Mouse (Mus musculus) brown adipose tissue, adult 24 weeks (tissue): Measurements from ENCODE around the gene Gm20695. TPM values are rescaled to one million over a fixed set of nuclear protein-coding genes. Genes with fewer than 3 reads are reported as not detected.

Source experiments
- H3K27ac ChIP-seq: fragments of 200-500 bp; replicated peaks from 2 replicates; pipeline ENCODE4 v1.5.1; 2012; ENCODE audit warnings: low read depth, mild to moderate bottlenecking, low read length
- H3K4me1 ChIP-seq: fragments of 200-500 bp; 2 replicates; pipeline ENCODE4 v1.6.1; 2012; ENCODE audit warnings: low read length, mixed read lengths; ENCODE audit not compliant: control insufficient read depth, insufficient read depth, insufficient read length
- H3K4me3 ChIP-seq: fragments of 200-500 bp; 2 replicates; pipeline ENCODE4 v1.5.1; 2012; ENCODE audit warnings: low read depth, mild to moderate bottlenecking, low read length, moderate library complexity; ENCODE audit not compliant: insufficient read depth
- polyA plus RNA-seq: library from polyadenylated mRNA; stranded (reverse); fragments of >200 nt; gene quantifications from 2 replicates; pipeline ENCODE4 v1.2.4, GENCODE M21; 2012; ENCODE audit not compliant: missing spikeins, insufficient read depth, insufficient read length

Gm20695 gene
- polyA plus RNA-seq, 1 experiment: not detected

DNA sequence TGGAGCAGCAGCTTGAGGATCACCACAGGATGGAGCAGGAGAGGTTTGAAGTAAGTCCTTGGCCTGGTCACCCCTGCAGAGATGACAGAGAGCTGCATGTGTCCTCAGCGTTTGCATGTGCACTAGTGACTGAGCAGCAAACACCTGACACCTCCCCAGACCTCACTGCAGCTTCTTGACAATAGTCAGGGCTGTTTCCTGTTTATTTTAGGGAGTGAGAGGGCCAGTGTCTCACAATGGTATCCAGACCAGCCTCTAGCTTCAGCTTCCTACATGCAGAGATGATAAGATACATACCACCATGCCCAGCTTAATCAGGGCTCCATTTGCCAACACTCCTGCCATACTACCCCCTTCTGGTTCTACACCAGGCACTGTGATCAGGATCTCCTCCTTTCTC lies 44.1 kb downstream of the Gm20695 start:
- H3K4me3 ChIP-seq: no peak overlapping the region
- peaks cover under 1% of the 10 kb centered on the region; the same call in 1 of the 2 replicates for H3K4me1 ChIP-seq
- no peak overlapping the region for H3K27ac ChIP-seq

DNA sequence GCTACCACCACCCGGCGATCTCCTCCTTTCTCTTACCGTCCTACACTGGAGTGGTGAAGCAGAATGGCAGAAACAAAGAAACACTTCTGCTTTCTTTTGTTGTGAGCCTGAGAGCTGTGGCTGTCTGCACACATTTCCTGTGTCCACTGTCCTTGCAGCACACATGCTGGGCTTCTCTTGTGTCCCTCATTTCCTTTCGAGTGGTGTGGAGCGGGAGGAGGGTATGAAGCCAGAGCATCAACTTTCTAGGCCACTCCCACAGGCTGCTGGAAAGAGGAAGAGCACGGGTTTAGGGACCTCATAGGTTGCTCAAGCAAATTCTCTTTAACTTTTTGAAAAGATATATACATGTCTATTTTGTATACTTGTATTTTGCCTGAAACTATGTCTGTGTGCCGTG lies 44.7 kb downstream of the Gm20695 start:
- Histone ChIP-seq H3K4me1 (peaks cover 4% of the 10 kb centered on the region; the same call in 1 of the 2 replicates), H3K27ac (no peak overlapping the region), H3K4me3 (no peak overlapping the region)

DNA sequence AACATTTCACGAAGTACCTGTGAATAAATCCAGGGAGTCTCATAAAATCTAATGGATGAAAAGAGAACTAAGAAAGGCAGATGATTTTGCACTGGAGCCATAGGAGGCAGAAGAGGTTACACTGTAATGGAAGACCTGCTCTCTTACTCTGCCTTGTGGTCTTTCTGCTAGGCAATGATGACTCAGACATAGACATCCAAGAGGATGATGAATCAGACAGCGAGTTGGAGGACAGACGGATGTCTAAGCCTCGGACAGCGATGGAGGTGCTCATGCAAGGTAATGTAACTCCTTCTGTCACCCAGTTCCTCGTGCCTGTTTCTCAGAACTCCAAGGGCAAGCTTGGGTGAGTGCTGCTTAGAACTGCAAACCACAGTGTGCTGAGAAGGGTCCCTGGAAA lies 49.1 kb downstream of the Gm20695 start:
- H3K27ac ChIP-seq: no peak overlapping the region
- peaks cover 4% of the 10 kb centered on the region; the same call in 1 of the 2 replicates for H3K4me1 ChIP-seq
- H3K4me3 ChIP-seq: no peak overlapping the region

DNA sequence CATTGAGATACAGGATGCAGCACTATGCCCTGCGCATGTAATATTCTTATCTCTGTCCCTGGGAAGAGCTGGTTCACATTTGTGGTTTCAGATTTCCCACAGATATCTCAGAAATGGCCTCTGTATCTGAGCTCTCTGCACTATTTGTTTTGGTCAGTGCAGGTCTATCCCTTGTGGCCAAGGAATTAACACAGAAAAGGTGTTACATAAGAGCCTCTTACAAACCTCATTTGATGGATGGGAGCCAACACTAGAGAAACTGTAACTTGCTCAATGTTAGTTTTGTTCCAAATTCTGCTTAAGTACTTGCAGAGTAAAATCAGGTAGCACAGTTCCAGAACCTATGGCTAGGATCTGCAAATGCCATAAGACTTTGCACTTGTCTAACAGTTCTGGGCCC lies 49.6 kb downstream of the Gm20695 start:
- Histone ChIP-seq H3K27ac (no peak overlapping the region), H3K4me3 (no peak overlapping the region), H3K4me1 (peaks cover 4% of the 10 kb centered on the region; the same call in 1 of the 2 replicates)

GRCm38 (mm10) chr16:3934701-3935100 lies 50.3 kb downstream of the Gm20695 start:
- H3K4me3 ChIP-seq: no peak overlapping the region
- no peak overlapping the region for H3K27ac ChIP-seq

DNA sequence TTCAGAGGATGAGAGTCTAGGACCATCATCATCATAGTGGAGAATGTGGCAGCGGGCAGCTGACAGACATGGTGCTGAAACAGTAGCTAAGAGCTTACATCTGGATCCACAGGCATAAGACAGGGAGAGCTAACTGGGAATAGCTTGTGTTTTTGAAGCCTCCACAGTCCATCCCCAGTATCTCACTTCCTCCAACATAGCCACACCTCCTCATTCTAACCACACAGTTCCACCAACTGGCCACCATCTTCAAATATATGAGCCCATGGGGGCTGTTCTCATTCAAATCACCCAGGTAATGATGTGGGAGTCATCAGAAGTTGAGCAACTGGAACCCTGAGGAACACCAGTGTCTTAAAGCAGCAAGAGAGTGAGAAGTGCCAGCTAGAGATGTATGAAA lies 66.7 kb downstream of the Gm20695 start:
- Histone ChIP-seq H3K27ac (no peak overlapping the region), H3K4me3 (no peak overlapping the region), H3K4me1 (no peaks in the 10 kb centered on the region)

More at GRCm38 (mm10) chr16:3934701-3935100, 50.3 kb downstream of the Gm20695 start:
- H3K4me1 ChIP-seq: peaks cover 4% of the 10 kb centered on the region; the same call in 1 of the 2 replicates

GRCm38 (mm10) chr16:3956369-3956768 lies 71.9 kb downstream of the Gm20695 start:
- no peak overlapping the region for H3K4me3 ChIP-seq
- no peaks in the 10 kb centered on the region for H3K4me1 ChIP-seq
- H3K27ac ChIP-seq: no peak overlapping the region

GRCm38 (mm10) chr16:3959261-3959660 lies 74.8 kb downstream of the Gm20695 start:
- Histone ChIP-seq H3K4me1 (peaks cover 1% of the 10 kb centered on the region; the same call in 1 of the 2 replicates), H3K27ac (no peak overlapping the region; the same call in 1 of the 2 replicates), H3K4me3 (no peak overlapping the region)

- Histone ChIP-seq H3K27ac (no peak overlapping the region), H3K4me1 (peaks cover 4% of the 10 kb centered on the region), H3K4me3 (no peak overlapping the region)
Measured at GRCm38 (mm10) chr16:3964990-3965389, 80.5 kb downstream of the Gm20695 start.

GRCm38 (mm10) chr16:3965534-3965933 lies 81.1 kb downstream of the Gm20695 start:
- Histone ChIP-seq H3K4me1 (peaks cover 4% of the 10 kb centered on the region), H3K27ac (no peak overlapping the region), H3K4me3 (no peak overlapping the region)

Other genes starting within 250 kb of the Gm20695 start
- gene Mefv, start 166.6 kb upstream of the Gm20695 start, polyA plus RNA-seq: not detected in 2 replicates
- 6.6 and 6.8 TPM in 2 replicates for gene Zfp263, start 140.6 kb upstream of the Gm20695 start, polyA plus RNA-seq
- not detected in 2 replicates for gene Olfr15, start 53.8 kb upstream of the Gm20695 start, polyA plus RNA-seq
- 0.38 and 1.1 TPM in 2 replicates for gene Zfp174, start 37.4 kb upstream of the Gm20695 start, polyA plus RNA-seq
- 41.4 and 52.4 TPM in 2 replicates for gene Naa60, start 12.3 kb upstream of the Gm20695 start, polyA plus RNA-seq
- 3.9 and 4.9 TPM in 2 replicates for gene Zfp597, start 87 bp upstream of the Gm20695 start, polyA plus RNA-seq
- 3.8 and 4.2 TPM in 2 replicates for gene 1700037C18Rik, start 24.0 kb downstream of the Gm20695 start, polyA plus RNA-seq
- gene Cluap1, start 24.2 kb downstream of the Gm20695 start, polyA plus RNA-seq: 9.1 and 10.2 TPM in 2 replicates
- not detected in 2 replicates for gene Nlrc3, start 92.0 kb downstream of the Gm20695 start, polyA plus RNA-seq
- 2.7 and 3.5 TPM in 2 replicates for gene Slx4, start 119.1 kb downstream of the Gm20695 start, polyA plus RNA-seq
- gene Dnase1, start 152.3 kb downstream of the Gm20695 start, polyA plus RNA-seq: not detected in 2 replicates
- 226 and 245 TPM in 2 replicates for gene Trap1, start 193.2 kb downstream of the Gm20695 start, polyA plus RNA-seq